Mouse (Mus musculus): Measurements from ENCODE around the gene Mcat. TPM values are rescaled to one million over a fixed set of nuclear protein-coding genes. Genes with fewer than 3 reads are reported as not detected.
A peak's percentile ranks its signal among the peaks of the same experiment; 100 is the strongest.
"Not testable (repeated sequence)": the region's sequence is repeated elsewhere in the genome, so short reads cannot be mapped to it uniquely, and the experiment has no call there.

Gene Mcat
- polyA plus RNA-seq, 1 experiment from 2014 or later, result 34.4 TPM

GRCm38 (mm10) chr15:83510805-83511405 lies 52.7 kb downstream of the Mcat start, which contains the start of gene Ttll1:
Gene Ttll1, minus strand, starts transcription at chr15:83510893.
- peak; percentile 96 for DNase-seq (ENCODE audit: low spot score)

GRCm38 (mm10) chr15:83509950-83510804 lies 53.4 kb downstream of the Mcat start:
- no peak for DNase-seq (ENCODE audit: low spot score)

- DNase-seq (ENCODE audit: low spot score), result not testable (repeated sequence)
These were observed 62.1 kb downstream of the Mcat start for GRCm38 (mm10) chr15:83501483-83501882.

- DNase-seq (ENCODE audit: low spot score), result peak; percentile 50
These were observed 63.2 kb downstream of the Mcat start for GRCm38 (mm10) chr15:83500352-83500751.

GRCm38 (mm10) chr15:83499211-83499755 lies 64.3 kb downstream of the Mcat start:
- DNase-seq (ENCODE audit: low spot score), result no peak

- DNase-seq (ENCODE audit: low spot score), result no peak
These were observed 66.3 kb downstream of the Mcat start for GRCm38 (mm10) chr15:83497299-83497698.

Small RNA genes within 50 kb of the gene (microRNA-seq; reads per million reads assigned to microRNA genes)
- gene Gm24575 (ENCODE audit: borderline number of aligned reads), result not detected

Other genes starting within 250 kb of the Mcat start
- gene Arfgap3, start 213.5 kb downstream of the Mcat start, polyA plus RNA-seq (2015; fragmentation: Nextera tagmentation; extraction: Ambion mirVana), result 16.4 and 18.3 TPM in 2 replicates
- 24.7 and 24.8 TPM in 2 replicates for gene Pacsin2, start 99.2 kb downstream of the Mcat start, polyA plus RNA-seq (2015; fragmentation: Nextera tagmentation; extraction: Ambion mirVana)
- gene Ttll1, start 52.9 kb downstream of the Mcat start, polyA plus RNA-seq (2015; fragmentation: Nextera tagmentation; extraction: Ambion mirVana), result 8.9 and 11.8 TPM in 2 replicates
- 3.9 and 4.3 TPM in 2 replicates for gene Bik, start 36.9 kb downstream of the Mcat start, polyA plus RNA-seq (2015; fragmentation: Nextera tagmentation; extraction: Ambion mirVana)
- 295 and 320 TPM in 2 replicates for gene Tspo, start 195 bp downstream of the Mcat start, polyA plus RNA-seq (2015; fragmentation: Nextera tagmentation; extraction: Ambion mirVana)
- gene Ttll12, start 31.4 kb upstream of the Mcat start, polyA plus RNA-seq (2015; fragmentation: Nextera tagmentation; extraction: Ambion mirVana), result 39.1 and 39.2 TPM in 2 replicates
- gene Scube1, start 161.2 kb upstream of the Mcat start, polyA plus RNA-seq (2015; fragmentation: Nextera tagmentation; extraction: Ambion mirVana), result 0.13 and 0.35 TPM in 2 replicates
- gene Mpped1, start 215.7 kb upstream of the Mcat start, polyA plus RNA-seq (2015; fragmentation: Nextera tagmentation; extraction: Ambion mirVana), result 0.32 and 0.48 TPM in 2 replicates

Data from thymus, postnatal 0 days (tissue).